Mouse (Mus musculus) frontal cortex, postnatal 36 days (tissue): ENCODE results near the gene Ushbp1.
A peak's percentile ranks its signal among the peaks of the same experiment; 100 is the strongest.
"Not testable (repeated sequence)": the region's sequence is repeated elsewhere in the genome, so short reads cannot be mapped to it uniquely, and the experiment has no call there.

Experiments
- DNase-seq, 2 experiments: peaks; one replicate each; pipeline ENCODE4 v3.0.0; 2022; ENCODE audit warnings: low spot score in 2 of 2

The Ushbp1 gene

DNA sequence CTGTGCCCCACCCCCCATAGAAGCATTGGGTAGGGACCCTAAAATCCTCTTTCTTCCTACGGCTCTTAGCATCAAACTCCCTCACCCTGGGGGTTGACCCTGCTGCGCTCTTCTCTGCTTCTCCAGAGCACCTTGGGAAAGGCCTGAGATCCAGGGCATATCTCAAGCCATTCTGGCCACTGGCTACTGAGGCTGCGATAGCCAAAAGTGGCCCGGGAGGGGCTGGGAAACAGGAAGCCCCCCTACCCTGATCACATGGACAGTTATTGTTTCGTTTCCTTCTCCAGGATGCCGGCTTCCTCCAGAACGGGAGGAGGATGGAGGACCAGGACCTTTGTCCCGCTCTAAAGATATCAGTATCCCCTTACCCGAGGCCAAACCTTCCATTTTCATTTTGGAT is at the start of gene Ushbp1:
Ushbp1 (minus strand) TSS at position 174 of the 400 bp plus-strand sequence.
- DNase-seq = no peak

- DNase-seq = no peak
These were observed 49.5 kb upstream of the Ushbp1 start for GRCm38 (mm10) chr8:71445096-71445495.

DNA sequence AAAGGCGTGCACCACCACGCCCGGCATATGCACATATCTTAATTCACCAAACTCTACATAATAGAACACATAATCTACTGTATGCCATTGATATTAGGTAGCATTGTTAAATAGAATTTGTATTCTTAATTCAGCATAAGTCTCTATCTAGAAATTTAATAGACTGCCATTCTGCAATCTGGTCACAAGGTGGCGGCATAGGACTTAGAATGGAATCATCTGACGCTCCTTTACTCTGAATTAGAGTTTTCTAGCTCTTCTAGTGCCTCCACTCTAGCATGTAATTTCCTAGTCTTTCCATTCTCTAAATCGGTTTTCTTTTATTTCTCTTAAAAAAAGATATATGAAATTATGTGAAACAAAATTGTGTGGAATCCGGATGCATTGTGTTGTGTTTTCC is 45.8 kb upstream of the Ushbp1 start:
- peak in 1 of 2 experiments; percentile 54 for DNase-seq

GRCm38 (mm10) chr8:71437041-71437440 is 41.4 kb upstream of the Ushbp1 start:
- no peak for DNase-seq

- DNase-seq = not testable (repeated sequence)
These were observed 37.3 kb upstream of the Ushbp1 start for GRCm38 (mm10) chr8:71432935-71433334.

GRCm38 (mm10) chr8:71422121-71422520 is 26.5 kb upstream of the Ushbp1 start:
- DNase-seq = no peak

- DNase-seq = no peak
These were observed 16.1 kb upstream of the Ushbp1 start for GRCm38 (mm10) chr8:71411535-71412273.

- DNase-seq = no peak
These were observed 12.6 kb upstream of the Ushbp1 start for GRCm38 (mm10) chr8:71408231-71408630.

GRCm38 (mm10) chr8:71407441-71407840 is 11.8 kb upstream of the Ushbp1 start:
- DNase-seq = no peak

DNA sequence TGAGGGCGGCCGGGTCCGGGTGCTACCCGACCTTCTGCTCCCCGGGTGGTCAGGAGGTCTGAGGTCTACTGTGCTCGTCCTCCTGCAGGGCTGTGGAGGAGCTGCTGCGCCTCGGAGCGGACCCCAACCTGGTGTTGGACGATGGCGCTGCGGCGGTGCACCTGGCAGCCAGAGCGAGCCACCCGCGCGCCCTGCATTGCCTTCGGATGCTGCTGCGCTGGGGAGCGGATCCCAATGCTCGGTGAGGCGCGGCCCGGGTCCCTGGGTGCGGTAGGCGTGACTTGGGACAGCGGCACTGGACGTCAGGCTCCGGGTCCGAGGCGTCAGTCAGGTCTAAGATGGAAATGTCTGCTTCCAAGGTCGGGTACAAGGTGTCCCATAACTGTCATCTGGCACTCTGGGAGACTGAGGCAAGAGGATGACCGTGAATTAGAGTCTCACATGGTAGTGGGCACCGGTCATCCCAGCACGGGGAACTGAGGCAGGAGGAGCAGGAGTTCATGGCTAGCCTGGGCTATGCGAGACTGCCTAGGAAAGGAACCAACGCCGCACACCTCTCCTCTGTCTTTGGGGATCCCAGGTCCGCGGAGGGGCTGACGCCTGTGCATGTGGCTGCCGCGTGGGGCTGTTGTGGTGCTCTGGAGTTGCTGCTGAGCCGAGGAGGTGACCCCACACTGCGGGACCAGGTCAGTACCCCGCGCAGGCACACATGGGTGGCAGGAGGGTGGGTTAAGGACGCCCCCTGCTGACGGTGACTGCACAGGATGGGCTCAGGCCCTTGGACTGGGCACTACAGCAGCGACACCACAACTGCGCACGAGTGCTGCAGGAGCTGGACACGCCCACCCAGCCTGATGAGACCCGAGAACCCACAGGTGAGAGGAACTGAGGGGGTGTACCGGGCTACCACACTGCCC is 10.8 kb upstream of the Ushbp1 start:
- no peak for DNase-seq

DNA sequence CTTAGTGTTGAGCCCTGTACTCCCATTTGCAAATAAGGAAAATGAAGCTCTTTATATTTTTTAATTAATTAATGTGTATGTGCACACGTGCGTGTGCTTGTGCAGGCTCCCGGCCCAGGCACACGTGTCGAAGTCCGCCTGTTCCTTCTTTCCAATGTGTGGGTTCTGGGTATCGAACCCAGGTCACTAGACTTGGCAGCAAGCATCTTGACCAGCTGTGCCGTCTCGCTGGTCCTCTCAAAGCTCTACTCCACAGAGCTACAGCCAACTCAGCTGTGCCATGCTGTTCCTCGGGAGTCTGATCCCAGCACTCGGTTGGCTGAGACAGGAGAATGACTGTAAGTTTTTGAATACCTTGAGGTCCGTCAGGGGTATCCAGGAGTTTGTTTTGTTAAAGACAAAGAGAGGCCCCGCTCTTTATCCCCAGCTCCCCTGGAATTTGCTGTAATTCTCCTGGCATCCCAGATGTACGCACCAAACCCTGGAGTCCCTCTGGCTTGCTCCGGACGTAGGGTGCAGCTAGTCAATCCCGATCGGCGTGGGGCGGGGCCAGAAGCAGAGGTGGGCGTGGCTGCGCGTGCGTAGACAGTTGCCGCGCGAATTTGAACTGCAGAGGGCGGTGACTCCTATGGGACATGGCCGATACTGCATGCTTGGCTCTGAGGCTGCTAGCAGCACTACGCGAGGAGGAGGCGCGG is 9.9 kb upstream of the Ushbp1 start, which contains the start of gene Ankle1:
Ankle1 (plus strand) TSS at position 610 of the 698 bp plus-strand sequence.
- peak; percentile 94 for DNase-seq

DNA sequence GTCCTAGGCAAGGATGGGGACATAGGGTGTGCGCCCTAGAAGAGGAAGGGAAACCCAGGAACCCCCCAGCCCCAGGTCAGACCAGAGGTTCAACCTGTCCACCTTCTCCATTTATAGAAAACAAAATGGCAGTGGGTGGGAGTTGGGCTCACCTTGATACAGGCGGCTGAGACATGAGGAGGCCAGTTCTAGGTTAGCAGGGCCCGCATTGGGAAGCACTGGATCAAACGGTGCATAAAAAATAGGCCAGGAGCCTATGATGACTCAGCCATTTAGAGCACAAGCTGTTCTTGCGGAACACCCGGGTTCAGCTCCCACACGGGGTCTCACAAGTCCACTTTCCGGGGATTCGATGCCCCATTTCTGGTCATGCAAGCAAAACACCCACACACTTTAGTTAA is 9.3 kb upstream of the Ushbp1 start:
- DNase-seq = peak in 1 of 2 experiments; percentile 24

- no peak for DNase-seq
These were observed 8.4 kb upstream of the Ushbp1 start for GRCm38 (mm10) chr8:71404011-71404410.

DNA sequence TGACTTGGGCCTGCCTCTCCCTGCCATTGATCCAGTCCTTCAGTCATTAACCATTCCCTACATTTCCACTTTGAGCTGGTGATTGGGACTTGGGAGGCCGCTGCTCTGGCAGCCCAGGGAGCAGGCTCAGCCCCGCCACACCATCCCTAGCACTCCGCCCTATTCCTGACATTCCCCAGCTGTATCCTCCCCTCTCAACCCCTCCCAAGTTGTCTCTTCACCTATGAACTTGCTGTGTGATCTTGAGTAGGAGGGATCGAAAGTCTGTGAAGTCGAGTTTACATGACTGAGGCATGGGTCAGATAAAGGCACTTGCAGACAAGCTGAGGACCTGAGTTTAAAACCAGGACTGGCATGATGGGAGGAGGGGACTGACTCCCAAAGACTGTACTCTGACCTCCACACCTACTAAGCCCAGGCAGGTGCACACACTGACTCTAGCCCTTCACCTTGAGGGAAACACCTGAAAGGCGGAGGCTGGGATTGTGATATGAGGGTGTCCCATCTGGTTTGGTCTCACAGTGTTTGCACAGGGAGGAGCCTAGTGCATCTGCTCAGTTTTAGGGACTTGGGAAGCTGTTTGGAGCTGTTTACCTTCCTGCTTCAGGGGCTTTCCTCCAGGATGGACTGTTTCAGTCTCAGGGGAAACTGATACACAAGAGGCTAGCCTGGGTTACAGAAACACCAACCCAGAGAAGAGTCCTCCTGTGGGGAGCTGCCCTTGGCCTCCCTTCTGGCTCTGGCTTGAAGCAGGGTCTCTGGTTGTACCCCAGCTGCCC is 7.7 kb upstream of the Ushbp1 start:
- DNase-seq = no peak

- DNase-seq = no peak
These were observed 6.9 kb upstream of the Ushbp1 start for GRCm38 (mm10) chr8:71402446-71402964.

DNA sequence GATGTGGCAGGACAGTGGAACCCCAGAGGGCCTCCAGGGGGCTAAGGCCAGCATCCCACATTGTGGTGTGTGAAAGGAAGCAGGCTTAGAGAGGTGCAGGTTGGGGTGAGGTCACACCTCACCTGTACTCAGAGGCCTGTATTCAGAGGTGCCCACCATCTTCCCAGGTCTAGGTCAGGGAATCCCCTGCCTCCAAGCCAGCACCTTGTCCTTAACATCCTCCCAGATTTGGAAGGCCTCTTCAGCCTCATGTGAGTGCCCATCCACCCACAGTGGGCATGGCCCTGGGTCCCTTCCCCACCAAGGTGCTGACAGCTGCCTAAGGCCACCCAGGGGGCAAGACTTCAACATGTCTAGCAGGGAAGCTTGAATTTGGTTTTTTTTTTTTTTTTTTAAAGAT is 5.9 kb upstream of the Ushbp1 start:
- DNase-seq = no peak

DNA sequence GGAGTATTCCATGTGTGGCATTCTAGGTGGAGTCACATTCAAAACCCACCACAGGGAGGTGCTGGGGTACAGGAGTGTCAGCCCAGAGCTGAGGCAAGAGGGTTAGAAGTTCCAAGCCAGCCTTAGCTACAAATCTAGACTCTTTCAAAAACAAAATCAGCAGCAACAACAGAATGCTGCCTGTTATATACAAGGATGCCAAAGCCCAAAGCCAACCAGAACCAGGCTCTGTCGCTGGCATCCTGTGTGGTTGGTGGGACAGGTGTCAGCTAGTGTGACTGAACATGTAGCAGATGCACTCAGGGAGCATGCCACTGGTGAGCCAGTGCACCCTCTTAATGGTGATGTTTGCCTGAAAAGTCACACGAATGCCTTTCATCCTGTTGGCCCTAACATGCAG is 5.2 kb upstream of the Ushbp1 start:
- no peak for DNase-seq

DNA sequence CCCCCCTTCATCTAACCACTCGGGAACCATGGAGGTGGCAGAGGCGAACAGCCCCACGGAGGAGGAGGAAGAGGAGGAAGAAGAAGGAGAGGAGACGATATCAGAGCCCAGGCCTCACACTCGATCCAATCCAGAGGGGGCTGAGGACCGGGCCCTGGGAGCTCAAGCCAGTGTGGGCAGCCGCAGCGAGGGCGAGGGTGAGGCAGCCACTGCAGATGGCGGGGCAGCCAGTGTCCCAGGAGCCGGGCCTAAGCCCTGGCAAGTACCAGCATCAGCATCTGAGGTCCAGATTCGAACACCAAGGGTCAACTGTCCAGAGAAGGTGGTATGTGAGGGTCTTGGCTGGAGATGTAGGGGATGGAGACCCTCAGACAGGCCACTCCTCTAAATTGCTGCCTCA is 2.1 kb upstream of the Ushbp1 start:
- no peak for DNase-seq

- DNase-seq = peak; percentile 93 to 95
These were observed 1.2 kb upstream of the Ushbp1 start, which contains the start of gene Babam1 for GRCm38 (mm10) chr8:71396639-71397305. TSS of gene Babam1 (plus strand) at chr8:71396861.

GRCm38 (mm10) chr8:71395071-71395470 is 531 bp downstream of the Ushbp1 start:
- DNase-seq = no peak
